Mouse (Mus musculus) neural tube, embryonic 11.5 days (tissue): ENCODE results near the gene Art4. TPM values are rescaled to one million over a fixed set of nuclear protein-coding genes. Genes with fewer than 3 reads are reported as not detected.
A peak's percentile ranks its signal among the peaks of the same experiment; 100 is the strongest.

ENCODE experiments used
- ATAC-seq: fragments of 200-750 bp; cut with Nextera tagmentation; 2 replicates; pipeline ENCODE4 v1.8.0; 2017; ENCODE audit warnings: moderate number of reproducible peaks, mild to moderate bottlenecking, moderate TSS enrichment, moderate library complexity; ENCODE audit not compliant: insufficient read depth, low FRiP score, low TSS enrichment
- DNase-seq: peaks from one replicate; pipeline ENCODE4 v3.0.0-alpha.2; 2015; ENCODE audit warnings: low spot score
- H3K27ac ChIP-seq: fragments of 300-500 bp; sonication (generic); 2 replicates; pipeline ENCODE4 v1.5.1; 2014; ENCODE audit warnings: low read depth, mild to moderate bottlenecking, low read length
- H3K27me3 ChIP-seq: fragments of 300-500 bp; sonication (generic); 2 replicates; pipeline ENCODE4 v1.6.1; 2014; ENCODE audit warnings: mild to moderate bottlenecking, low read length, mixed read lengths; ENCODE audit not compliant: control insufficient read depth, insufficient read depth
- H3K36me3 ChIP-seq: fragments of 300-500 bp; sonication (generic); 2 replicates; pipeline ENCODE4 v1.6.1; 2014; ENCODE audit warnings: mild to moderate bottlenecking, low read length, moderate library complexity, mixed read lengths; ENCODE audit not compliant: control insufficient read depth, insufficient read depth
- H3K4me1 ChIP-seq: fragments of 300-500 bp; sonication (generic); 2 replicates; pipeline ENCODE4 v1.6.1; 2014; ENCODE audit warnings: low read length, mixed read lengths; ENCODE audit not compliant: control insufficient read depth, insufficient read depth
- H3K4me2 ChIP-seq: fragments of 300-500 bp; sonication (generic); 2 replicates; pipeline ENCODE4 v1.6.1; 2014; ENCODE audit warnings: low read depth, mild to moderate bottlenecking, moderate library complexity
- H3K4me3 ChIP-seq: fragments of 300-500 bp; sonication (generic); 2 replicates; pipeline ENCODE4 v1.5.1; 2014; ENCODE audit warnings: low read depth, low read length
- H3K9ac ChIP-seq: fragments of 300-500 bp; sonication (generic); 2 replicates; pipeline ENCODE4 v1.6.1; 2014; ENCODE audit warnings: mild to moderate bottlenecking, low read length
- H3K9me3 ChIP-seq: fragments of 300-500 bp; sonication (generic); 2 replicates; pipeline ENCODE4 v1.6.1; 2016; ENCODE audit warnings: low read length; ENCODE audit not compliant: control insufficient read depth
- WGBS: fragments of 180-500 bp; shearing (Covaris S2); extraction: QIAGEN DNeasy Blood & Tissue Kit; methylation state at CpG from one replicate; pipeline ENCODE4 v1.1.7; 2014; 5-methylcytosine and 5-hydroxymethylcytosine counted together
- polyA plus RNA-seq: library from polyadenylated mRNA; unstranded; fragments of >200 nt; fragmentation: Nextera tagmentation; extraction: Ambion mirVana; gene quantifications from 2 replicates; pipeline ENCODE4 v1.2.1, GENCODE M21; 2014

Art4 gene
- polyA plus RNA-seq, 1 experiment from 2014 or later = 1.6 TPM

GRCm38 (mm10) chr6:136883431-136883915 is 25.9 kb upstream of the Art4 start:
- ATAC-seq (no peak), DNase-seq (no peak)
- no peaks in the 10 kb centered on the region for H3K27me3 ChIP-seq
- 91% methylated on average over 3 of the region's 3 CpGs for WGBS
- no peak overlapping the region for H3K9ac ChIP-seq
- H3K27ac ChIP-seq = no peak overlapping the region
- no peak overlapping the region for H3K4me2 ChIP-seq
- H3K4me1 ChIP-seq = no peaks in the 10 kb centered on the region
- H3K36me3 ChIP-seq = no peaks in the 10 kb centered on the region
- no peaks in the 10 kb centered on the region for H3K9me3 ChIP-seq
- no peak overlapping the region for H3K4me3 ChIP-seq

GRCm38 (mm10) chr6:136881678-136882077 is 24.1 kb upstream of the Art4 start:
- Histone ChIP-seq H3K36me3 (no peaks in the 10 kb centered on the region), H3K4me1 (no peaks in the 10 kb centered on the region), H3K9ac (no peak overlapping the region), H3K27ac (no peak overlapping the region), H3K4me3 (no peak overlapping the region), H3K9me3 (no peaks in the 10 kb centered on the region), H3K4me2 (no peak overlapping the region), H3K27me3 (no peaks in the 10 kb centered on the region)
- ATAC-seq (no peak), DNase-seq (no peak)
- WGBS = 74% methylated on average over 8 of the region's 8 CpGs

GRCm38 (mm10) chr6:136875670-136876069 is 18.1 kb upstream of the Art4 start, which contains the start of gene Mgp:
Gene Mgp, minus strand, starts transcription at chr6:136875823.
- Histone ChIP-seq H3K36me3 (no peaks in the 10 kb centered on the region), H3K27me3 (no peaks in the 10 kb centered on the region), H3K4me3 (no peak within 1 kb of the TSS), H3K27ac (no peak within 1 kb of the TSS), H3K9me3 (no peaks in the 10 kb centered on the region), H3K9ac (no peak within 1 kb of the TSS; the same call in 1 of the 2 replicates), H3K4me2 (peak within 1 kb of the TSS; percentile 7; the same call in 1 of the 2 replicates), H3K4me1 (no peaks in the 10 kb centered on the region)
- DNase-seq = peak; percentile 20
- WGBS = 43% methylated on average over 9 of the region's 9 CpGs
- no peak for ATAC-seq

GRCm38 (mm10) chr6:136874599-136874998 is 17.1 kb upstream of the Art4 start:
- Histone ChIP-seq H3K9ac (no peak overlapping the region), H3K4me3 (no peak overlapping the region), H3K4me2 (no peak overlapping the region), H3K27ac (no peak overlapping the region), H3K27me3 (no peaks in the 10 kb centered on the region), H3K9me3 (no peaks in the 10 kb centered on the region), H3K4me1 (no peaks in the 10 kb centered on the region), H3K36me3 (no peaks in the 10 kb centered on the region)
- 73% methylated on average over 8 of the region's 8 CpGs for WGBS
- ATAC-seq (no peak), DNase-seq (no peak)

GRCm38 (mm10) chr6:136868921-136869320 is 11.4 kb upstream of the Art4 start:
- no peak overlapping the region for H3K27ac ChIP-seq
- H3K4me3 ChIP-seq = no peak overlapping the region
- H3K36me3 ChIP-seq = no peaks in the 10 kb centered on the region
- ATAC-seq (no peak), DNase-seq (no peak)
- H3K4me1 ChIP-seq = no peaks in the 10 kb centered on the region
- no peaks in the 10 kb centered on the region for H3K27me3 ChIP-seq
- no peak overlapping the region for H3K9ac ChIP-seq
- H3K9me3 ChIP-seq = no peaks in the 10 kb centered on the region
- 81% methylated on average over 5 of the region's 5 CpGs for WGBS
- H3K4me2 ChIP-seq = no peak overlapping the region

GRCm38 (mm10) chr6:136866150-136866549 is 8.6 kb upstream of the Art4 start:
- WGBS = 74% methylated on average over 4 of the region's 4 CpGs

GRCm38 (mm10) chr6:136865360-136865759 is 7.8 kb upstream of the Art4 start:
- H3K36me3 ChIP-seq = no peaks in the 10 kb centered on the region
- no peak for DNase-seq
- no peak for ATAC-seq
- H3K9me3 ChIP-seq = no peaks in the 10 kb centered on the region
- no peaks in the 10 kb centered on the region for H3K4me1 ChIP-seq
- H3K9ac ChIP-seq = no peak overlapping the region
- no peak overlapping the region for H3K27ac ChIP-seq
- no peaks in the 10 kb centered on the region for H3K27me3 ChIP-seq
- H3K4me3 ChIP-seq = no peak overlapping the region
- 95% methylated on average over 5 of the region's 5 CpGs for WGBS
- no peak overlapping the region for H3K4me2 ChIP-seq

More at GRCm38 (mm10) chr6:136866150-136866549, 8.6 kb upstream of the Art4 start:
- Histone ChIP-seq H3K4me3 (no peak overlapping the region), H3K27ac (no peak overlapping the region), H3K27me3 (no peaks in the 10 kb centered on the region), H3K4me1 (no peaks in the 10 kb centered on the region), H3K36me3 (no peaks in the 10 kb centered on the region), H3K9ac (no peak overlapping the region), H3K4me2 (no peak overlapping the region), H3K9me3 (no peaks in the 10 kb centered on the region)
- DNase-seq (no peak), ATAC-seq (no peak)

- WGBS = 52% methylated on average over 9 of the region's 9 CpGs
- peak; percentile 28 for DNase-seq
- Histone ChIP-seq H3K36me3 (no peaks in the 10 kb centered on the region), H3K9ac (no peak overlapping the region), H3K27ac (no peak overlapping the region), H3K4me3 (no peak overlapping the region), H3K9me3 (no peaks in the 10 kb centered on the region), H3K4me2 (no peak overlapping the region), H3K4me1 (no peaks in the 10 kb centered on the region), H3K27me3 (no peaks in the 10 kb centered on the region)
- 0 out of 2 replicates have a peak, but pooled peaks have one; percentile 20 for ATAC-seq
Measured at GRCm38 (mm10) chr6:136861020-136861419, 3.5 kb upstream of the Art4 start.

- H3K9ac ChIP-seq = no peak overlapping the region
Measured at GRCm38 (mm10) chr6:136858420-136858819, 887 bp upstream of the Art4 start.

More at GRCm38 (mm10) chr6:136858420-136858819, 887 bp upstream of the Art4 start:
- ATAC-seq (no peak), DNase-seq (no peak)
- Histone ChIP-seq H3K9me3 (no peaks in the 10 kb centered on the region), H3K4me1 (no peaks in the 10 kb centered on the region), H3K4me3 (no peak overlapping the region), H3K36me3 (no peaks in the 10 kb centered on the region), H3K27ac (no peak overlapping the region), H3K4me2 (no peak overlapping the region), H3K27me3 (no peaks in the 10 kb centered on the region)
- WGBS = 80% methylated on average over 8 of the region's 8 CpGs
